Mouse (Mus musculus) midbrain, embryonic 16.5 days (tissue): ENCODE data around the gene Nt5c2. TPM values are rescaled to one million over a fixed set of nuclear protein-coding genes. Genes with fewer than 3 reads are reported as not detected.

Experiments
- ATAC-seq: fragments of 200-750 bp; cut with Nextera tagmentation; 2 replicates; pipeline ENCODE4 v1.8.0; 2017; ENCODE audit warnings: moderate TSS enrichment
- H3K27ac ChIP-seq: fragments of 300-500 bp; sonication (generic); 2 replicates; pipeline ENCODE4 v1.5.1; 2014; ENCODE audit warnings: mild to moderate bottlenecking, low read length, mixed read lengths
- H3K27me3 ChIP-seq: fragments of 300-500 bp; sonication (generic); 2 replicates; pipeline ENCODE4 v1.6.1; 2014; ENCODE audit warnings: low read depth, low read length, mixed read lengths; ENCODE audit not compliant: control insufficient read depth, insufficient read depth
- H3K36me3 ChIP-seq: fragments of 300-500 bp; sonication (generic); 2 replicates; pipeline ENCODE4 v1.6.1; 2014; ENCODE audit warnings: mild to moderate bottlenecking, low read length, moderate library complexity, mixed read lengths; ENCODE audit not compliant: control insufficient read depth, insufficient read depth
- H3K4me1 ChIP-seq: fragments of 300-500 bp; sonication (generic); 2 replicates; pipeline ENCODE4 v1.6.1; 2014; ENCODE audit warnings: mild to moderate bottlenecking, low read length, mixed read lengths; ENCODE audit not compliant: control insufficient read depth, insufficient read depth
- H3K4me2 ChIP-seq: fragments of 300-500 bp; sonication (generic); 2 replicates; pipeline ENCODE4 v1.6.1; 2014; ENCODE audit warnings: mild to moderate bottlenecking, low read length, mixed read lengths
- H3K4me3 ChIP-seq: fragments of 300-500 bp; sonication (generic); 2 replicates; pipeline ENCODE4 v1.5.1; 2014; ENCODE audit warnings: low read depth, mild to moderate bottlenecking, low read length, moderate library complexity, mixed read lengths
- H3K9ac ChIP-seq: fragments of 300-500 bp; sonication (generic); 2 replicates; pipeline ENCODE4 v1.6.1; 2014; ENCODE audit warnings: low read depth, low read length, mixed read lengths
- H3K9me3 ChIP-seq: fragments of 300-500 bp; sonication (generic); replicated peaks from 2 replicates; pipeline ENCODE4 v1.6.1; 2014; ENCODE audit warnings: mild to moderate bottlenecking, low read length, mixed read lengths; ENCODE audit not compliant: control insufficient read depth, poor library complexity, severe bottlenecking
- WGBS: fragments of 180-500 bp; shearing (Covaris S2); extraction: QIAGEN DNeasy Blood & Tissue Kit; methylation state at CpG from one replicate; pipeline ENCODE4 v1.1.7; 2014; 5-methylcytosine and 5-hydroxymethylcytosine counted together
- polyA plus RNA-seq: library from polyadenylated mRNA; unstranded; fragments of >200 nt; fragmentation: Nextera tagmentation; extraction: Ambion mirVana; gene quantifications from 2 replicates; pipeline ENCODE4 v1.2.1, GENCODE M21; 2015

Nt5c2 gene
- polyA plus RNA-seq, 1 experiment from 2014 or later, result 85.7 TPM

- no peaks in the 10 kb centered on the region for H3K9me3 ChIP-seq
- peak; percentile 57; the same call in 1 of the 2 replicates for ATAC-seq
- 36% methylated on average over 12 of the region's 12 CpGs for WGBS
- no peaks in the 10 kb centered on the region for H3K27me3 ChIP-seq
- no peaks in the 10 kb centered on the region for H3K36me3 ChIP-seq
- H3K4me1 ChIP-seq, result no peaks in the 10 kb centered on the region
- H3K4me3 ChIP-seq, result no peak overlapping the region
- H3K4me2 ChIP-seq, result no peak overlapping the region
- no peak overlapping the region for H3K9ac ChIP-seq
- H3K27ac ChIP-seq, result no peak overlapping the region
These were observed 139.2 kb downstream of the Nt5c2 start for GRCm38 (mm10) chr19:46875790-46876189.

- no peaks in the 10 kb centered on the region for H3K4me1 ChIP-seq
- H3K4me2 ChIP-seq, result no peak overlapping the region
- H3K36me3 ChIP-seq, result no peaks in the 10 kb centered on the region
- H3K9ac ChIP-seq, result no peak overlapping the region
- no peaks in the 10 kb centered on the region for H3K9me3 ChIP-seq
- H3K27me3 ChIP-seq, result no peaks in the 10 kb centered on the region
- H3K27ac ChIP-seq, result no peak overlapping the region
- H3K4me3 ChIP-seq, result no peak overlapping the region
- 90% methylated on average over 3 of the region's 3 CpGs for WGBS
- no peak for ATAC-seq
These were observed 141.0 kb downstream of the Nt5c2 start for GRCm38 (mm10) chr19:46873924-46874323.

GRCm38 (mm10) chr19:46871651-46872050, 143.3 kb downstream of the Nt5c2 start:
- no peak overlapping the region for H3K27ac ChIP-seq
- 80% methylated on average over 7 of the region's 7 CpGs for WGBS

GRCm38 (mm10) chr19:46871096-46871495, 143.9 kb downstream of the Nt5c2 start:
- H3K4me3 ChIP-seq, result no peak overlapping the region
- no peaks in the 10 kb centered on the region for H3K36me3 ChIP-seq
- H3K9ac ChIP-seq, result no peak overlapping the region
- H3K27me3 ChIP-seq, result no peaks in the 10 kb centered on the region
- no peak overlapping the region for H3K4me2 ChIP-seq
- WGBS, result 97% methylated on average over 4 of the region's 4 CpGs
- H3K4me1 ChIP-seq, result no peaks in the 10 kb centered on the region
- no peaks in the 10 kb centered on the region for H3K9me3 ChIP-seq
- H3K27ac ChIP-seq, result no peak overlapping the region
- ATAC-seq, result no peak

More at GRCm38 (mm10) chr19:46871651-46872050, 143.3 kb downstream of the Nt5c2 start:
- Histone ChIP-seq H3K36me3 (no peaks in the 10 kb centered on the region), H3K4me3 (no peak overlapping the region), H3K4me2 (no peak overlapping the region), H3K27me3 (no peaks in the 10 kb centered on the region), H3K9ac (no peak overlapping the region), H3K4me1 (no peaks in the 10 kb centered on the region), H3K9me3 (no peaks in the 10 kb centered on the region)
- no peak for ATAC-seq

GRCm38 (mm10) chr19:46869526-46869925, 145.4 kb downstream of the Nt5c2 start:
- no peaks in the 10 kb centered on the region for H3K4me1 ChIP-seq
- peak; percentile 79 for ATAC-seq
- H3K9me3 ChIP-seq, result no peaks in the 10 kb centered on the region

GRCm38 (mm10) chr19:46869049-46869448, 145.9 kb downstream of the Nt5c2 start:
- H3K4me2 ChIP-seq, result no peak overlapping the region

More at GRCm38 (mm10) chr19:46869526-46869925, 145.4 kb downstream of the Nt5c2 start:
- no peak overlapping the region for H3K9ac ChIP-seq
- no peaks in the 10 kb centered on the region for H3K36me3 ChIP-seq
- 13% methylated on average over 6 of the region's 6 CpGs for WGBS
- H3K27ac ChIP-seq, result no peak overlapping the region
- H3K4me2 ChIP-seq, result no peak overlapping the region
- H3K27me3 ChIP-seq, result no peaks in the 10 kb centered on the region
- H3K4me3 ChIP-seq, result no peak overlapping the region

GRCm38 (mm10) chr19:46865381-46865780, 149.6 kb downstream of the Nt5c2 start:
- no peak for ATAC-seq
- no peak overlapping the region for H3K4me3 ChIP-seq
- H3K9ac ChIP-seq, result no peak overlapping the region
- WGBS, result 93% methylated on average over 4 of the region's 4 CpGs
- no peaks in the 10 kb centered on the region for H3K4me1 ChIP-seq
- no peaks in the 10 kb centered on the region for H3K9me3 ChIP-seq
- H3K36me3 ChIP-seq, result no peaks in the 10 kb centered on the region
- H3K27me3 ChIP-seq, result no peaks in the 10 kb centered on the region
- H3K4me2 ChIP-seq, result no peak overlapping the region
- no peak overlapping the region for H3K27ac ChIP-seq

More at GRCm38 (mm10) chr19:46869049-46869448, 145.9 kb downstream of the Nt5c2 start:
- Histone ChIP-seq H3K27ac (no peak overlapping the region), H3K9me3 (no peaks in the 10 kb centered on the region), H3K4me1 (no peaks in the 10 kb centered on the region), H3K27me3 (no peaks in the 10 kb centered on the region), H3K9ac (no peak overlapping the region), H3K4me3 (no peak overlapping the region), H3K36me3 (no peaks in the 10 kb centered on the region)
- WGBS, result 57% methylated on average over 11 of the region's 11 CpGs
- peak; percentile 29; the same call in 1 of the 2 replicates for ATAC-seq

GRCm38 (mm10) chr19:46864731-46865331, 150.1 kb downstream of the Nt5c2 start:
- WGBS, result 73% methylated on average over 6 of the region's 6 CpGs
- Histone ChIP-seq H3K9ac (no peak overlapping the region), H3K4me1 (no peaks in the 10 kb centered on the region), H3K9me3 (no peaks in the 10 kb centered on the region), H3K27me3 (no peaks in the 10 kb centered on the region), H3K4me3 (no peak overlapping the region), H3K36me3 (no peaks in the 10 kb centered on the region), H3K4me2 (no peak overlapping the region), H3K27ac (no peak overlapping the region)
- ATAC-seq, result no peak

GRCm38 (mm10) chr19:46864079-46864478, 150.9 kb downstream of the Nt5c2 start:
- 50% methylated on average over 6 of the region's 6 CpGs for WGBS
- H3K27ac ChIP-seq, result no peak overlapping the region
- ATAC-seq, result no peak
- no peaks in the 10 kb centered on the region for H3K9me3 ChIP-seq
- no peak overlapping the region for H3K4me2 ChIP-seq
- H3K36me3 ChIP-seq, result no peaks in the 10 kb centered on the region
- no peak overlapping the region for H3K9ac ChIP-seq
- H3K27me3 ChIP-seq, result no peaks in the 10 kb centered on the region
- no peak overlapping the region for H3K4me3 ChIP-seq
- H3K4me1 ChIP-seq, result no peaks in the 10 kb centered on the region
